11 mouse cellular contexts compared by ENCODE assay signal in genomic region chr16:84966983-84967382, GRCm38 (mm10).
DNase-seq lines count a peak whose midpoint lies in the region; ATAC-seq lines count a peak whose summit lies in the region.
"Had no signal": no experiment of that assay in that cellular context is flagged by ENCODE, and none has a peak within 500 bp of the region (broad histone marks: within the 10 kb centered on the region; RNA-seq: fewer than 3 reads in every experiment).

No protein-coding gene starts in this region.

- H3K9ac ChIP-seq in midbrain, embryonic 13.5 days (replicated peaks): no peak overlapping the region
- no peak overlapping the region for H3K9ac ChIP-seq in embryonic facial prominence, embryonic 12.5 days
- H3K9ac ChIP-seq: embryonic facial prominence, embryonic 15.5 days; limb, embryonic 12.5 days had no signal

- H3K4me2 ChIP-seq in midbrain, embryonic 13.5 days (replicated peaks): no peak overlapping the region
- no peak overlapping the region for H3K4me2 ChIP-seq in embryonic facial prominence, embryonic 12.5 days (replicated peaks)
- H3K4me2 ChIP-seq: embryonic facial prominence, embryonic 15.5 days; limb, embryonic 12.5 days had no signal

- 75% methylated on average over 4 of the region's 4 CpGs for WGBS in midbrain, embryonic 10.5 days
- 74% methylated on average over 4 of the region's 4 CpGs for WGBS in midbrain, embryonic 13.5 days
- WGBS in embryonic facial prominence, embryonic 12.5 days: 86% methylated on average over 4 of the region's 4 CpGs

- peaks cover 89% of the 10 kb centered on the region for H3K36me3 ChIP-seq in midbrain, embryonic 10.5 days
- peaks cover 55% of the 10 kb centered on the region for H3K36me3 ChIP-seq in midbrain, embryonic 13.5 days
- peaks cover 38% of the 10 kb centered on the region for H3K36me3 ChIP-seq in embryonic facial prominence, embryonic 12.5 days

- no peaks in the 10 kb centered on the region for H3K27me3 ChIP-seq in midbrain, embryonic 10.5 days (ENCODE audit: low read depth, poor library complexity, severe bottlenecking)
- H3K27me3 ChIP-seq in midbrain, embryonic 13.5 days: no peaks in the 10 kb centered on the region
- H3K27me3 ChIP-seq in embryonic facial prominence, embryonic 12.5 days: no peaks in the 10 kb centered on the region
- H3K27me3 ChIP-seq: embryonic facial prominence, embryonic 15.5 days; limb, embryonic 12.5 days had no signal

- no peaks in the 10 kb centered on the region for H3K9me3 ChIP-seq in midbrain, embryonic 10.5 days (replicated peaks)
- H3K9me3 ChIP-seq in midbrain, embryonic 13.5 days: no peaks in the 10 kb centered on the region
- H3K9me3 ChIP-seq in embryonic facial prominence, embryonic 12.5 days: no peaks in the 10 kb centered on the region
- H3K9me3 ChIP-seq: embryonic facial prominence, embryonic 15.5 days; limb, embryonic 12.5 days had no signal

- 0 out of 2 replicates have a peak overlapping the region, but pooled peaks have one; percentile 25 for H3K27ac ChIP-seq in midbrain, embryonic 10.5 days (replicated peaks)
- H3K27ac ChIP-seq in midbrain, embryonic 13.5 days: no peak overlapping the region
- no peak overlapping the region for H3K27ac ChIP-seq in embryonic facial prominence, embryonic 12.5 days
- H3K27ac ChIP-seq: embryonic facial prominence, embryonic 15.5 days; limb, embryonic 12.5 days had no signal

- H3K4me1 ChIP-seq in midbrain, embryonic 10.5 days: 0 out of 2 replicates have a peak, but pooled peaks cover 9% of the 10 kb centered on the region
- H3K4me1 ChIP-seq in midbrain, embryonic 13.5 days (replicated peaks): peaks cover 16% of the 10 kb centered on the region
- H3K4me1 ChIP-seq in embryonic facial prominence, embryonic 12.5 days: no peaks in the 10 kb centered on the region
- H3K4me1 ChIP-seq: embryonic facial prominence, embryonic 15.5 days had no signal

- H3K4me3 ChIP-seq in midbrain, embryonic 10.5 days: no peak overlapping the region
- H3K4me3 ChIP-seq in midbrain, embryonic 13.5 days (replicated peaks): no peak overlapping the region
- no peak overlapping the region for H3K4me3 ChIP-seq in embryonic facial prominence, embryonic 12.5 days
- H3K4me3 ChIP-seq: embryonic facial prominence, embryonic 15.5 days; limb, embryonic 12.5 days had no signal

- DNase-seq in cerebellum, adult 8-10 months: peak; percentile 16
- no peak for DNase-seq in cerebellum, postnatal 4 days (ENCODE audit: low spot score in 2 of 2)
- DNase-seq in midbrain, embryonic 10.5 days (ENCODE audit: low spot score): no peak
- DNase-seq in spleen, adult 18-20 months: no peak
- no peak for DNase-seq in kidney, adult 11 months
- DNase-seq: retina, postnatal 1 day had no signal

- ATAC-seq in midbrain, embryonic 13.5 days: no peak
- ATAC-seq in embryonic facial prominence, embryonic 12.5 days (ENCODE audit: insufficient number of reproducible peaks, insufficient read depth, low FRiP score, low TSS enrichment): 0 out of 2 replicates have a peak, but pooled peaks have one; percentile 35
- peak; percentile 99 for ATAC-seq in megakaryocyte progenitor cell, adult 5-6 weeks (replicated peaks; ENCODE audit: poor library complexity)
